Mouse (Mus musculus) left cerebral cortex, adult 11 months (tissue): Measurements from ENCODE around the gene Vmn1r95.
"Not testable (repeated sequence)": the region's sequence is repeated elsewhere in the genome, so short reads cannot be mapped to it uniquely, and the experiment has no call there.

ENCODE experiments used
- DNase-seq: peaks from one replicate; pipeline ENCODE4 v3.0.0; 2022; ENCODE audit warnings: low spot score

Gene Vmn1r95

DNA sequence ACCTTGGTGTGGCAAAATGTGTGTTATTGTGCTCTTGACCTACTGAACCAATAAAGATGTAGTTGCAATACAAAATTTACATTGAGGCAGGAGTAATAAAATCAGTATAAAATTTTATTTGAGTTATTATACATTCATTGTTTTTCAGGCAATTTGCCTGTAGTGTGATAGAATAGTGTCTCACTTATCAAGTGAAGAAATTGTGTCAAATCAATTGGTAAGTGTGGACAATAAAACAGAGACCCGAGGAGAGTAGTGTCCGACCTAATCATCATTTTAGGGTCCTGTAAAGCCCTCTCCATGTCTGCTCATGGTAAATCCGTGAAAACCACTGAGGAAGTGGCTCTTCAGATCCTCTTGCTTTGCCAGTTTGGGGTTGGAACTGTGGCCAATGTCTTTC lies at the start of gene Vmn1r95:
Gene Vmn1r95, plus strand, starts transcription at position 301 of the 400 bp plus-strand sequence.
- DNase-seq: not testable (repeated sequence)

- not testable (repeated sequence) for DNase-seq
Observed at GRCm38 (mm10) chr7:20168277-20168676, 25.2 kb upstream of the Vmn1r95 start, which contains the start of gene Vmn1r94. Vmn1r94 (minus strand) TSS chr7:20168377.

DNA sequence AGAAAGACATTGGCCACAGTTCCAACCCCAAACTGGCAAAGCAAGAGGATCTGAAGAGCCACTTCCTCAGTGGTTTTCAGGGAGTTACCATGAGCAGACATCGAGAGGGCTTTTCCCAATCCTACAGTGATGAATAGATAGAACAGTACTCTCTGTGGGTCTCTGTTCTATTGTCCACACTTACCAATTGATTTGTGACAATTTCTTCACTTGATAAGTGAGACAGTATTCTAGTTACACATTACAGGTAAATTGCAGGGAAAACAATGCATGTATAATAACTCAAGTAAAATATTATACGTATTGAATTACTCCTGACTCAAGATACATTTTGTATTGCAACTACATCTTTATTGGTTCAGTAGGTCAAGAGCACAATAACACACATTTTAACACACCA lies 12.0 kb downstream of the Vmn1r95 start, which contains the start of gene Gm6164:
Gene Gm6164, minus strand, starts transcription at position 101 of the 400 bp plus-strand sequence.
- DNase-seq: not testable (repeated sequence)

GRCm38 (mm10) chr7:20233728-20234127 lies 40.2 kb downstream of the Vmn1r95 start, which contains the start of gene Gm4498:
Gm4498 (minus strand) TSS chr7:20233828.
- DNase-seq: not testable (repeated sequence)
